Mouse (Mus musculus): ENCODE data around the gene Fam168a.
"Not testable (repeated sequence)": the region's sequence is repeated elsewhere in the genome, so short reads cannot be mapped to it uniquely, and the experiment has no call there.

The Fam168a gene

GRCm38 (mm10) chr7:100824661-100825060 lies 118.2 kb downstream of the Fam168a start:
- in situ Hi-C loops (cut with MboI; ENCODE audit: low pct_unique_long_range_greater_than_20kb in 1 of 2, low sequenced_read_pairs in 2 of 2, unreplicated experiment in 1 of 2), result no loop called here

GRCm38 (mm10) chr7:100828549-100828948 lies 122.1 kb downstream of the Fam168a start:
- in situ Hi-C loops (cut with MboI; ENCODE audit: low pct_unique_long_range_greater_than_20kb in 1 of 2, low sequenced_read_pairs in 2 of 2, unreplicated experiment in 1 of 2), result no loop called here

GRCm38 (mm10) chr7:100833859-100834258 lies 127.4 kb downstream of the Fam168a start:
- in situ Hi-C loops (cut with MboI; ENCODE audit: low pct_unique_long_range_greater_than_20kb in 1 of 2, low sequenced_read_pairs in 2 of 2, unreplicated experiment in 1 of 2), result no loop called here

- in situ Hi-C loops (cut with MboI; ENCODE audit: low pct_unique_long_range_greater_than_20kb in 1 of 2, low sequenced_read_pairs in 2 of 2, unreplicated experiment in 1 of 2), result no loop called here
Observed at GRCm38 (mm10) chr7:100835168-100835567, 128.7 kb downstream of the Fam168a start.

DNA sequence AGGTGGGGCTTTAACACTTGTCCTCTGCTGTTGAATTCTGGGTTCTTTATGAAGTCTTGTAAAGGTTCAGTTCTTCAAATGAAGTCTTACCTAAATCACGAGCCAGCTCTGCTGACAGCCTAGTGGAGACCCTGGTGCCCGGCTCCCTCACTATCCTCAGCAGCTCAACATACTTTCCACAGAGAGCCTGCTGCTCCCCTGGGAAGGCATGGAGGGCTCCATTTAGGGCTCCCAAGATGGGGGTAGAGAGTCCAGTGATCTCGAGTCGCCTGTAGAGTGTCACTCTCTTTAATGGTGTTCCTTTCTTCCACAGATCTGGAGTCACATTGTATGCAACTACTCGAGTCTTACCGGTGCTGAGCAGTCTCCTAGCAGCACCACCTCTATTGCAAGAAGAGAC lies 129.3 kb downstream of the Fam168a start:
- in situ Hi-C loops (cut with MboI; ENCODE audit: low pct_unique_long_range_greater_than_20kb in 1 of 2, low sequenced_read_pairs in 2 of 2, unreplicated experiment in 1 of 2), result no loop called here

DNA sequence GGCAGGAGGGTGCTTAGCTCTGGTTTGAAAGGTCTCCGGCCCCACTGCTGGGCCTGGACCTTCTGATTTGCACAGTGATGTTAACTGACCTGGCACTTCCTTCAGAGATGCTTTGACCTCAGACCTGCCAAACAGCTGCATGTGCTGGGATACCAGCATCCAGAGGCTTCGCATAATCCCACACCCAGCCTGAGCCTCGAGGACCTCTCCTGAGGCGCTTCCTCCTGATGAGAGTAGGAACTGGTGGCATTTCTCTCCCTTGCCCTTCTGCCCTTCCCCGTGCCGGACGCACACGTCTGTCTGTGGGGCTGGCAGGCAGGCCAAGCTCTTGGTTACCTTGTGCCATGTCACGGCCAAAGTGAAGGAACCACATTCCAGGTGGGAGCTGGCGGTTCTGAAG lies 130.2 kb downstream of the Fam168a start:
- in situ Hi-C loops (cut with MboI; ENCODE audit: low pct_unique_long_range_greater_than_20kb in 1 of 2, low sequenced_read_pairs in 2 of 2, unreplicated experiment in 1 of 2), result no loop called here

GRCm38 (mm10) chr7:100837701-100838100 lies 131.3 kb downstream of the Fam168a start:
- in situ Hi-C loops (cut with MboI; ENCODE audit: low pct_unique_long_range_greater_than_20kb in 1 of 2, low sequenced_read_pairs in 2 of 2, unreplicated experiment in 1 of 2), result no loop called here

- in situ Hi-C loops (cut with MboI; ENCODE audit: low pct_unique_long_range_greater_than_20kb in 1 of 2, low sequenced_read_pairs in 2 of 2, unreplicated experiment in 1 of 2), result no loop called here
Observed at GRCm38 (mm10) chr7:100839632-100840402, 133.4 kb downstream of the Fam168a start.

- in situ Hi-C loops (cut with MboI; ENCODE audit: low pct_unique_long_range_greater_than_20kb in 1 of 2, low sequenced_read_pairs in 2 of 2, unreplicated experiment in 1 of 2), result no loop called here
Observed at GRCm38 (mm10) chr7:100840906-100841305, 134.5 kb downstream of the Fam168a start.

- in situ Hi-C loops (cut with MboI; ENCODE audit: low pct_unique_long_range_greater_than_20kb in 1 of 2, low sequenced_read_pairs in 2 of 2, unreplicated experiment in 1 of 2), result no loop called here
Observed at GRCm38 (mm10) chr7:100841608-100842007, 135.2 kb downstream of the Fam168a start.

GRCm38 (mm10) chr7:100842175-100842574 lies 135.7 kb downstream of the Fam168a start:
- in situ Hi-C loops (cut with MboI; ENCODE audit: low pct_unique_long_range_greater_than_20kb in 1 of 2, low sequenced_read_pairs in 2 of 2, unreplicated experiment in 1 of 2), result no loop called here

- in situ Hi-C loops (cut with MboI; ENCODE audit: low pct_unique_long_range_greater_than_20kb in 1 of 2, low sequenced_read_pairs in 2 of 2, unreplicated experiment in 1 of 2), result no loop called here
Observed at GRCm38 (mm10) chr7:100843866-100844265, 137.4 kb downstream of the Fam168a start.

GRCm38 (mm10) chr7:100844385-100845025 lies 138.1 kb downstream of the Fam168a start:
- in situ Hi-C loops (cut with MboI; ENCODE audit: low pct_unique_long_range_greater_than_20kb in 1 of 2, low sequenced_read_pairs in 2 of 2, unreplicated experiment in 1 of 2), result no loop called here

DNA sequence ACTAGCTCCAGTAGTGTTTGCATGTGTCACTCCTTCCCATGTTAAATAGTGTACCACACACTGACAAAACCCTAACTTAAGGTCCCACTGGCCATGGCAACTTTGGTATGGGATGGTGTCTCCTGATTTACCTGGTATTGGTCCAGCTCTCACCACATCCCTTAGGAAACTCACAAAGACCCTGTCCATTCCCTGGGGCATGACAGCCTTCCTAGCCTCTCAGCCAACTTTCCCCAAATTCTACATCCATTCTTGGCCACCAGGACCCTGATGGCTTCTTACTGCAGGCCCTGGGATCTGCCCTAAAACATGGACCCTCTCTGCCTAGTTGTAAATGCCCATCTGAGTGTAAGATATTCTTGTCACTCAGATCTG lies 138.6 kb downstream of the Fam168a start:
- in situ Hi-C loops (cut with MboI; ENCODE audit: low pct_unique_long_range_greater_than_20kb in 1 of 2, low sequenced_read_pairs in 2 of 2, unreplicated experiment in 1 of 2), result no loop called here

DNA sequence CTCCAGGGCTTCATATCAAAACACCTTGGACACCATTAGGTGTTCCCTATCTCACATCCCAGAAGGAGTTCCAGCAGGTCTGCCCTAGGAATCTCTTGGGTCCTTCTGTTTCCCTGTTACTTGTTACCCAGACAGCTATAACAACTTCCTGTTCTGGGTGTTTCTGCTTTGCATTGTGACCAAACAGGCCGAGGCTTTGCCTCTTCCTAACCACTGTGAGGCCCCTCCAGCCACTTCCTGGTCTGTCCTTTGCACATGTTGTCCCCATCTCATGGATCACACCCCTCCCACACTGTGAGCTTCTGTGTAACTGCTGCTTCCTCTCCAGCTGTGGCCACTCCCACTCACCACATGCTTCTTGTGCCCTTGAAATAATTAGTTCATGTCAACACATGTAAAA lies 139.0 kb downstream of the Fam168a start:
- in situ Hi-C loops (cut with MboI; ENCODE audit: low pct_unique_long_range_greater_than_20kb in 1 of 2, low sequenced_read_pairs in 2 of 2, unreplicated experiment in 1 of 2), result no loop called here

- in situ Hi-C loops (cut with MboI; ENCODE audit: low pct_unique_long_range_greater_than_20kb in 1 of 2, low sequenced_read_pairs in 2 of 2, unreplicated experiment in 1 of 2), result not testable (repeated sequence)
Observed at GRCm38 (mm10) chr7:100846033-100846432, 139.6 kb downstream of the Fam168a start.

DNA sequence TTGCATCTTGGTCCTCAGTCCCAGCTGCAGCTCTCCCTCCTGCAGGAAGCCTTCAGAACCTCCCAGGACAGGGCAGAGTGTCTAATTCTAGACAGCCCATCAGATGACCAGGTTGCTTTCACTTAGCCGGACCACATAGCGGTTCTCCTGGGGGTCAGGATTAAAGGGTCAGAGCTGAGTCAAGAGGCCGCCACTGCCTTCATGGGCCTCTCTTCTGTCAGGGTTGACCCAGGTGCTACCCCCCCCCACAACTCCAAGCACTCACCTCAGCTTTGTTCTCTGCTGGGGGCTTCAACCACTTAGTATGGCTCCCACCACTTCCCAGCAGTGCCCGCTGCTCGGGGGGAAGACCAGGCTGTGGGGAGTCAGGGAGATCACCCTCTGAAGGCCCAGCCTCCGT lies 140.7 kb downstream of the Fam168a start:
- in situ Hi-C loops (cut with MboI; ENCODE audit: low pct_unique_long_range_greater_than_20kb in 1 of 2, low sequenced_read_pairs in 2 of 2, unreplicated experiment in 1 of 2), result no loop called here

DNA sequence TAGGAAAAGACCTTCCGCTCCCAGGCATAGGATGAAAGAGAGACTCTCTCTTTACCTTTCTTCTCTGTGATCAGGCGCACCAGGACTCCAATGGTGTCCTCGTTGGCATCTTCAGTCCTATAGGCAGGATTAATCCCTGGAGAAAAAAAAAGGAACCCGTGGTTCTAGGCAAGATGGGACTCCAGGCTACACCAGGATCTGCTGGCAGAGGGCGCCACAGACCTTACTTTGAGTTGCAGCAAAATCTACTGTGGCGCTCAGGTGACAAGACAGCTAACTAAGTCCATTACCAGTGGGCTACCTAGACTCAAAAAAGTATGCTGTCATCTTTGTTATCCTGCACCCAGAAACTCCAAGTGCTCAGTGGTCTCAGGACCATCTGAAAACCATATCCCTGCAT lies 142.3 kb downstream of the Fam168a start:
- in situ Hi-C loops (cut with MboI; ENCODE audit: low pct_unique_long_range_greater_than_20kb in 1 of 2, low sequenced_read_pairs in 2 of 2, unreplicated experiment in 1 of 2), result no loop called here

GRCm38 (mm10) chr7:100849508-100849907 lies 143.1 kb downstream of the Fam168a start:
- in situ Hi-C loops (cut with MboI; ENCODE audit: low pct_unique_long_range_greater_than_20kb in 1 of 2, low sequenced_read_pairs in 2 of 2, unreplicated experiment in 1 of 2), result no loop called here
